Mouse (Mus musculus): ENCODE results near the gene 9030612E09Rik.
A peak's percentile ranks its signal among the peaks of the same experiment; 100 is the strongest.

9030612E09Rik gene

DNA sequence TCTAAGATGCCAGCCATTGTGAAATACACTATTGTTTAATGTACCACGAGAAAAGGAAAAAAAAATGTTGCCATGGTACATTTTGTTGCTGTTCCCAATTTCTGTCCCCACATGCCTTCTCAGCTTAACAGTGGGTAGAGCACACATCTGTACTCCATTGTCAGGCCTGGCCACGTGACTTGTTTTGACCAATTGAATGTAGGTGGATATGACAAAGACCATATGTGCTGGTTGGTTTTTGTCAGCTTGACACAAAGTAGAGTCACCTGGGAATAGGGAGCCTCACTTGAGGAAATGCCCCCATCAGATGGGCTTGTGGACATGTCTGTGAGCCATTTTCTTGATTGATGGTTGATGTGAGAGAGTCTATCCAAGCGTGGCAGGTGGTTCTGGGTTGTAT lies 29.4 kb downstream of the 9030612E09Rik start:
- DNase-seq (ENCODE audit: low read depth, low spot score) = no peak

DNA sequence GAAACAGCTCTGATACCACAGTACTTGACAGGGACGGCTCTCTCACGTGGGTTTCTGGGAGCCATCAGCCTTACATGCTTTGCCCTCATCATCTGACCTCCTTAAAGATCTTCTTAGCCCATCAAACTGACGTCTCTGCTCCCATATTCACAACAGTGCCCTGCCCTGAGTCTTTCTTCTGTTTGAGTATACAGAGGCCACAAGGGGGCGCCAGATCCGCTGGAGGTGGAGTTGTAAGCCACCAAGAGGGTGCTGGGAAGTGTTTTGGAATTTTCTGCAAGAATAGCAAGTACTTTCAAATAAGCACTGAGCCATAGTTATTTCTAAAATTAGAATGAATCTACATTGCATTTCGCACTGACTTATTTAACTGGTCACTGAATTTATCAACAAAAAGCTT lies 37.4 kb downstream of the 9030612E09Rik start:
- DNase-seq (ENCODE audit: low read depth, low spot score) = peak; percentile 83

DNA sequence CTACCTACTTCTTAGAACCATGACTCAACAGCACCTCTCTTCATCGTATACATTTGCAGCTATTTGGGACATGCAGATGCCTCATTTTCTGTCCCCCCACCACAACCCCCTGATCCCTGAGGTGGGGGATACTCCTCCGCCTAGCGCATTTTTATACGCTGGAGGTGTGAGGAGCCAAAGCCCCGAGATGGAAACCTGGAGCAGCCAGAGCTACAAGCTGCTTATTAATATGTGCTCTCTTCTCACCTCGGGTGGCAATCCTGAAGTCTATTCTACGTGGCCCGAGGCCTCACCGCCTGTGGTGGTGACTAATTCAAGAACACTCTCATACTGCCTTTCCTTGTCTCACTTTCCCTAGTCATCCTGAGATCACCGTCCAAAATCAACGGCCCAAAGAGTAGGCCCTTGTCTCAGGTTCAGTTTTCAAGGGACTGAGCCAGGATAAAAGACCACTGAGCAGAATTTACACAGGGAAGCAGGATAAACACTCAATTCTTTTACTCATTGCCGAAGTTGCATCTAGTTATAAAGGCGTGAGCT lies 42.9 kb downstream of the 9030612E09Rik start:
- DNase-seq (ENCODE audit: low read depth, low spot score) = no peak

DNA sequence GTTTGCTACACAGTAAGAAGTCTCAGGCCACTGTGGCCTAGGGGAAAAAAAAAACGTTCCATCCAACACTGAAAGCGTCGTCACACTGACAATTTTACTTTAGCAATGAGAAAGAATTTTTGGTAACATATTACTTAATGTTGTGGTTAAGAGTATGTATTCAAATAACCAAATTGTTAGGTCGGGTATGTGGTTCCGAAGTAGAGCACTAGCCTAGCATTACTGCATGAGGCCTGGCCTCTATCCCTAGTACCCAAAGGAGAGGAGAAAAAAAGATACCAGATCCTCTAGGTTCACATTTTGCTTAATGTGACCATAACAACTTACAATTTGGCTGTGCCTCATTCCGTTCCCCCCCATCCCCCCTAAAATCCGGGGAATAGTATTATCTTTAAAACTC lies 46.0 kb downstream of the 9030612E09Rik start:
- peak; percentile 10 for DNase-seq (ENCODE audit: low read depth, low spot score)

DNA sequence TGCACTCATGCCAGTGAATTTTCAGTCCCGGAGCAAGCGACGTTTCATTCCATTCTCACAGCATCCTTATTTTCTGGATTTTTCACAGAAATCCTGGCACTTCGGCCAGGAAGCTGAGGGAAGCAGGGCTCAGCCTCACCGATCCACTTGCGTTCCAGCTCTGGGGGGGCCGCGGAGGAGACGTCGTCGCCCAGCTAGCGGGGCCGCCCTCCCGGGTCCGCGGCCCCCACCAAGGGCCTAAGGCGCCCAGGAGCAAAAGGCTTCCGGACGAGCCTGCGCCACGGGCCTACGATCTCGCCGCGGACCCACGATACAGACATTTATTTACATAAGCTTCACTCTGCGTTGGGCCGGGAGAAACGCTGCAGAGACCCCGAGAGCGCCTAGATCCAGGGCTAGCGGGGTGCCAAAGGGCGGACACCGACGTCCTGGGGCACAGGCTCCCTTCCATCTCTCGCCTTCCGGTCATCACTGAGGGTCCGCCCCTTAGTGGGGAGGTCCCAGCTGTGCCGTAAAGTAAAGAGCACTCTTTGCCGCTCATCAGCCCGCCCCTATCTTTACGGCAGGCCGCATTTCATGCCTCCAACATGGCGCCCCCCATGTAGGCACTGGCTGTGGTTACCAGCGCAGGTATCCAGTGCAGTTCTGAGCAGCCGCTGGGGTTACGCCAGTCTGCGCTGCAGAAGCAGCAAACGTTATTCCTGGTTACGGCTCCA lies 46.6 kb downstream of the 9030612E09Rik start, which contains the start of gene Pdss2:
Gene Pdss2, plus strand, starts transcription at position 577 of the 716 bp plus-strand sequence.
- DNase-seq (ENCODE audit: low read depth, low spot score) = peak; percentile 96

DNA sequence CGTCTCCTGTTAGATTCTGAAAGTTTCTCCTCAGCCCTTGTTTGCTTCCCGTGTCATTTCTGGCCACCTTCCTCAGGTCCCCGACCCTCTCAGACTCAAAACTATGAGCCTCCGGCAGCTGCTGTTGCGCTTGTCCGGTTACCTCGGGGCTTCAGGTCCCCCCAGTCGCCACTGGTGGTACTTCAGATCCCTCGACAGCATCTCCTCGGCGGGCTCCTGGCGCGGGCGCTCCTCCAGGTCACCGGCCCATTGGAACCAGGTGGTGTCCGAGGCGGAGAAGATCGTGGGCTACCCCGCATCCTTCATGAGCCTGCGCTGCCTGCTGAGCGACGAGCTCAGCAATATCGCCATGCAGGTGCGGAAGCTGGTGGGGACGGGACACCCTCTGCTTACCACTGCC lies 47.2 kb downstream of the 9030612E09Rik start:
- no peak for DNase-seq (ENCODE audit: low read depth, low spot score)

DNA sequence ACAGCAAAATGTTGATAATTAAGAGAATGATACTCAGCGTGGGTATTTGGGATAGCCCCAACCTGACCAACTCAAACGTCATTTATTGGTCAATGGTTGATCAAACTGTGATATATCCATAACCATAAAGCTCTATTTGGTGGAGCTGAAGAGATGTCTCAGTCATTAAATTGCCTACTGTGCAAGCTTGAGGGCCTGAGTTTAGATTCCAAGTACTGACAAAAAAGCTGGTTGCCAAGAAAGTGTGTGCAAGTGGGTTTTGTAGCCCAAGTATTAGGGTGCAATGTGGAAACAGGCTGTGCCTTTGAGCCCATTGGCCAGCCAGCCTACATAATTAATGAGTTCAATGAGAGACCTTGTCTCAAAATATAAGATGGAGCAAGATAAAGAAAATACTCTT lies 48.9 kb downstream of the 9030612E09Rik start:
- no peak for DNase-seq (ENCODE audit: low read depth, low spot score)
